Mouse (Mus musculus) telencephalon, adult 2 months (tissue): Measurements from ENCODE around the gene Dnajc3.
"Not testable (repeated sequence)": the region's sequence is repeated elsewhere in the genome, so short reads cannot be mapped to it uniquely, and the experiment has no call there.

Experiments
- DNase-seq: peaks from one replicate; pipeline ENCODE4 v3.0.0-alpha.2; 2011; ENCODE audit warnings: low read depth, low spot score

Dnajc3 gene

GRCm38 (mm10) chr14:118982429-118983045 is 44.8 kb downstream of the Dnajc3 start:
- DNase-seq = not testable (repeated sequence)

- DNase-seq = no peak
Observed at GRCm38 (mm10) chr14:118983396-118983795, 45.6 kb downstream of the Dnajc3 start.

- DNase-seq = no peak
Observed at GRCm38 (mm10) chr14:118984161-118984560, 46.4 kb downstream of the Dnajc3 start.

- DNase-seq = peak; percentile 35
Observed at GRCm38 (mm10) chr14:118986653-118987522, 49.1 kb downstream of the Dnajc3 start.

- DNase-seq = no peak
Observed at GRCm38 (mm10) chr14:118987523-118988496, 50.0 kb downstream of the Dnajc3 start.

- no peak for DNase-seq
Observed at GRCm38 (mm10) chr14:118995226-118995925, 57.6 kb downstream of the Dnajc3 start.

GRCm38 (mm10) chr14:119003320-119003719 is 65.5 kb downstream of the Dnajc3 start:
- no peak for DNase-seq

GRCm38 (mm10) chr14:119005834-119006233 is 68.1 kb downstream of the Dnajc3 start:
- DNase-seq = no peak

GRCm38 (mm10) chr14:119006441-119007102 is 68.8 kb downstream of the Dnajc3 start:
- DNase-seq = no peak

- DNase-seq = peak; percentile 100
Observed at GRCm38 (mm10) chr14:119007103-119007951, 69.6 kb downstream of the Dnajc3 start.

- DNase-seq = no peak
Observed at GRCm38 (mm10) chr14:119008031-119008590, 70.3 kb downstream of the Dnajc3 start.

GRCm38 (mm10) chr14:119009531-119009930 is 71.8 kb downstream of the Dnajc3 start:
- no peak for DNase-seq

GRCm38 (mm10) chr14:119012607-119013431 is 75.0 kb downstream of the Dnajc3 start:
- peak; percentile 85 for DNase-seq

- DNase-seq = no peak
Observed at GRCm38 (mm10) chr14:119013549-119013948, 75.8 kb downstream of the Dnajc3 start.

- no peak for DNase-seq
Observed at GRCm38 (mm10) chr14:119025889-119026288, 88.1 kb downstream of the Dnajc3 start.

- peak; percentile 58 for DNase-seq
Observed at GRCm38 (mm10) chr14:119027130-119027529, 89.4 kb downstream of the Dnajc3 start.

GRCm38 (mm10) chr14:119027675-119028253 is 90.0 kb downstream of the Dnajc3 start:
- DNase-seq = no peak
